Mouse (Mus musculus) CD4-positive, CD25-positive, alpha-beta regulatory T cell, adult 4 months (primary cell): ENCODE data around the gene Pfn5. TPM values are rescaled to one million over a fixed set of nuclear protein-coding genes. Genes with fewer than 3 reads are reported as not detected.
"Not testable (repeated sequence)": the region's sequence is repeated elsewhere in the genome, so short reads cannot be mapped to it uniquely, and the experiment has no call there.

Experiments used
- ATAC-seq: one replicate; pipeline ENCODE4 v1.8.0; 2017
- polyA plus RNA-seq, 2 experiments: library from polyadenylated mRNA; unstranded; fragments of 100-300 nt; shearing (Covaris generic); gene quantifications; one replicate each; pipeline ENCODE4 v1.2.1; 2017

Pfn5 gene
- polyA plus RNA-seq: not detected

GRCm38 (mm10) chrX:95557887-95558286 is at the start of gene Pfn5, which contains the start of gene Asb12:
Gene Pfn5, plus strand, starts transcription at chrX:95558104.
Gene Asb12, minus strand, starts transcription at chrX:95557987.
- ATAC-seq: no peak

- ATAC-seq: no peak
Measured at GRCm38 (mm10) chrX:95523883-95524282, 34.0 kb upstream of the Pfn5 start.

DNA sequence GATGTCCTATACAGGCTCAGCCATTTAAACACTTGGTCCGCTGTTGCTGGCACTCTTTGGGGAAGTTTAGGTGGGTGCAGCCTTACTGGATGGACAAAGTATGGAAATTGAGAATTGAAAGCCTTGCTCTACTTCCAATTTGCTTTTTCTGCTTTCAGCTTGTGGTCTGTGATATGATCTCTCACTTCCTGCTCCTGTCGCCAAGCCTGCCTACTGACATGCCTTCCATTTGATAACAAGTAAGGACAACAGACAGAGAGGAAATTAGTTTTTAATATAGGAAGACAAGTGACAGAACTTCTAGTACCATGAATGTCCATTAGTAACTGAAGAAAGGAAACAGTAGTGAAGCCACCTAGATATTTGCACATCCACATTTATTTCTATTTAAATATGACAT is 32.7 kb upstream of the Pfn5 start:
- ATAC-seq: no peak

DNA sequence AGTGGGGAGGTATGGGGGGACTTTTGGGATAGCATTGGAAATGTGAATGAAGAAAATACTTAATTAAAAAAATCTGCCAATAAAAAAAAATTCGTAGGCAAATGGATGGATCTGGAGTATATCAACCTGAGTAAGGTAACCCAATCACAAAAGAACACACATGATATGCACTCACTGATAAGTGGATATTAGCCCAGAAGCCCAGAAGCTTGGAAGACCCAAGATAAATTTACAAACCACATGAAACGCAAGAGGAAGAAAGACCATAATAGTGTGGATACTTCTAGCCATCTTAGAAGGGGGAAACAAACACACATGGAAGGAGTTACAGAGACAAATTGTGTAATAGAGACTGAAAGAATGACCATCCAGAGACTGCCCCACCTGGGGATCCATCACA is 22.4 kb upstream of the Pfn5 start:
- ATAC-seq: not testable (repeated sequence)

- ATAC-seq: no peak
Measured at GRCm38 (mm10) chrX:95554321-95554720, 3.6 kb upstream of the Pfn5 start.

- ATAC-seq: no peak
Measured at GRCm38 (mm10) chrX:95600609-95601008, 42.7 kb downstream of the Pfn5 start.

Other genes with a start within 250 kb of the Pfn5 start
- gene Amer1, start 113.2 kb upstream of the Pfn5 start, polyA plus RNA-seq: 10 to 100 TPM in 1 of 2 experiments, 1 to 10 TPM in 1; 7.8 to 10.2 TPM
- gene Asb12, start 117 bp upstream of the Pfn5 start, polyA plus RNA-seq: not detected
- 1 to 10 TPM; 3.8 to 7.4 TPM for gene Zc4h2, start 100.4 kb downstream of the Pfn5 start, polyA plus RNA-seq
- 1 to 10 TPM; 1.2 to 2.0 TPM for gene Zc3h12b, start 153.6 kb downstream of the Pfn5 start, polyA plus RNA-seq